ENCODE assay signal across 8 mouse cellular contexts in the genomic region with DNA sequence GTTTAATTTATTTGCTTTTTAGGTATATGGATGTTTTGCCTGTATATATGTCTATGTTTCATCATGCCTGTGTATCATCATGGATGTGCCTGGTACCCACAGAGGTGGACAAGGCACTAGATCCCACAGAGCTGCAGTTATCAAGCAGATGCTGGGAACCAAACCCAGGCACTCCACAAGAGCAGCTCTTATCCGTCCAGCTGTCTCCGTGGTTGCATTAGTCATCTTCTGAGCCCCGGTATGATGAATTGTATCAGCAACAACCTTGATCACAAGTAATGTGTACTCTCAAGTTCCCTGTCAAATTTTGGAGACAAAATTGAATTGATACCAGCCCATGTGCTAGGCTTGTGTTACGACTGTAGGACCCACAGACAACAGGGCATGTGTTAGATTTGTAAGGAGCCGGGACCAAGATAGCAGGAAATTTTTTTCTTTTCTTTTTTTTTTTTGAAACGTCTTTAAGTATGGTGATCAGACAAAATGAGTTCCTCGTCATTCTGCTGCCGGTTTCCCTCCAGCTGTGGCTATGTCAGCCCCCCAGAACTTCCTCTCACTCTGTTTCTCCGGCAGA. TPM values are rescaled to one million over a fixed set of nuclear protein-coding genes. Genes with fewer than 3 reads are reported as not detected.
A peak's percentile ranks its signal among the peaks of the same experiment; 100 is the strongest.
DNase-seq lines count a peak whose midpoint lies in the region; ATAC-seq and TF ChIP-seq lines count a peak whose summit lies in the region.

No protein-coding gene starts in this region.

- no peaks in the 10 kb centered on the region for H3K27me3 ChIP-seq in forebrain, embryonic 13.5 days
- no peaks in the 10 kb centered on the region for H3K27me3 ChIP-seq in liver, embryonic 14.5 days (ENCODE audit: control insufficient read depth, insufficient read depth, low read length)

- no peak for ATAC-seq in forebrain, embryonic 13.5 days
- ATAC-seq in liver, embryonic 14.5 days (ENCODE audit: insufficient read depth), result no peak

- peak overlapping the region; percentile 43; the same call in 1 of the 2 replicates for H3K4me2 ChIP-seq in forebrain, embryonic 13.5 days
- peak overlapping the region; percentile 85 for H3K4me2 ChIP-seq in liver, embryonic 14.5 days (ENCODE audit: low read depth)

- H3K4me1 ChIP-seq in forebrain, embryonic 13.5 days, result no peaks in the 10 kb centered on the region
- H3K4me1 ChIP-seq in liver, embryonic 14.5 days (replicated peaks; ENCODE audit: control insufficient read depth in 2 of 2, insufficient read depth in 2 of 2, low read length in 1 of 2), result peaks cover 16 to 26% of the 10 kb centered on the region in 2 experiments

- no peaks in the 10 kb centered on the region for H3K36me3 ChIP-seq in forebrain, embryonic 13.5 days (ENCODE audit: poor library complexity, severe bottlenecking)
- H3K36me3 ChIP-seq in liver, embryonic 14.5 days (replicated peaks; ENCODE audit: control insufficient read depth, insufficient read depth, low read depth), result no peaks in the 10 kb centered on the region

- peaks cover 5% of the 10 kb centered on the region; the same call in 1 of the 2 replicates for H3K9me3 ChIP-seq in forebrain, embryonic 13.5 days (replicated peaks)
- no peaks in the 10 kb centered on the region for H3K9me3 ChIP-seq in liver, embryonic 14.5 days (ENCODE audit: control insufficient read depth, low read length)

- DNase-seq in adrenal gland, adult 2 months, result peak; percentile 36
- no peak for DNase-seq in adrenal gland, postnatal 10 days
- DNase-seq in 416B (ENCODE audit: low read depth), result peak; percentile 98
- no peak for DNase-seq in liver, embryonic 14.5 days (ENCODE audit: low read depth in 3 of 3, low spot score in 3 of 3)
- DNase-seq in cerebellum, postnatal 14 days, result no peak
- DNase-seq in layer of hippocampus, adult 8-10 months (ENCODE audit: low spot score in 2 of 2), result no peak
- DNase-seq in left cerebral cortex, adult 11 months (ENCODE audit: low spot score), result no peak

- no peak for TF ChIP-seq CTCF in liver, embryonic 14.5 days (IDR thresholded peaks at IDR 0.05; ENCODE audit: low read depth)

- TF ChIP-seq EP300 in liver, embryonic 14.5 days (IDR thresholded peaks at IDR 0.05; ENCODE audit: low read depth), result no peak

- H3K27ac ChIP-seq in forebrain, embryonic 13.5 days, result no peak overlapping the region
- peak overlapping the region; percentile 64 for H3K27ac ChIP-seq in liver, embryonic 14.5 days

- WGBS in forebrain, embryonic 13.5 days, result 73% methylated on average over 9 of the region's 9 CpGs
- 4% methylated on average over 9 of the region's 9 CpGs for WGBS in liver, embryonic 14.5 days (ENCODE audit: insufficient replicate concordance)

- no peak overlapping the region for H3K4me3 ChIP-seq in forebrain, embryonic 13.5 days
- H3K4me3 ChIP-seq in liver, embryonic 14.5 days (ENCODE audit: insufficient read depth in 1 of 2, low read depth in 2 of 2, low read length in 2 of 2), result peak overlapping the region; percentile 49 to 67

- no peak overlapping the region for H3K9ac ChIP-seq in forebrain, embryonic 13.5 days
- peak overlapping the region; percentile 76 for H3K9ac ChIP-seq in liver, embryonic 14.5 days (replicated peaks)

RNA-seq across cellular contexts. Expression of gene Alox5ap, which starts 19.1 kb away (rescaled TPM):
- 10 to 100 TPM; 22.8 to 27.0 TPM for total RNA-seq in adrenal gland, adult 2 months (2021)
- 9.0 and 9.1 TPM in 2 replicates for polyA plus RNA-seq in adrenal gland, adult 2 months (2012; rRNA removed)
- 10 to 100 TPM; 10.3 to 15.3 TPM for total RNA-seq in adrenal gland, postnatal 10 days (2021)
- polyA plus RNA-seq in forebrain, embryonic 13.5 days (2015; fragmentation: Nextera tagmentation; extraction: Ambion mirVana), result 5.2 and 7.5 TPM in 2 replicates
- 17.4 and 26.7 TPM in 2 replicates for polyA plus RNA-seq in liver, embryonic 14.5 days (2012; rRNA removed)
- 26.2 and 29.6 TPM in 2 replicates for polyA plus RNA-seq in liver, embryonic 14.5 days (2014; fragmentation: Nextera tagmentation; extraction: Ambion mirVana)
- 10 to 100 TPM; 10.3 to 19.4 (median 11.9) TPM for total RNA-seq in layer of hippocampus, adult 8-10 months (2022)

Comparison
In these comparisons a context has a peak if more than half of its experiments do, and no peak if none do; other contexts are left out.
1. DNase-seq: peak in adrenal gland, adult 2 months (single experiment) and 416B (single experiment); none in adrenal gland, postnatal 10 days (single experiment), liver, embryonic 14.5 days (0 of 3), cerebellum, postnatal 14 days (0 of 2), layer of hippocampus, adult 8-10 months (0 of 2) and left cerebral cortex, adult 11 months (single experiment).